In genomic region chr1:20679299-20679698, GRCm38 (mm10) we compare ENCODE assay signal across 40 mouse cellular contexts. TPM values are rescaled to one million over a fixed set of nuclear protein-coding genes. Genes with fewer than 3 reads are reported as not detected.
"Had no signal": no experiment of that assay in that cellular context is flagged by ENCODE, and none has a peak within 500 bp of the region (broad histone marks: within the 10 kb centered on the region; RNA-seq: fewer than 3 reads in every experiment).

No protein-coding gene starts in this region.

- H3K9ac ChIP-seq: forebrain, postnatal 0 days; heart, embryonic 13.5 days; heart, embryonic 15.5 days; hindbrain, embryonic 12.5 days; hindbrain, embryonic 14.5 days; intestine, embryonic 15.5 days; limb, embryonic 13.5 days; limb, embryonic 15.5 days; liver, embryonic 12.5 days had no signal

- H3K36me3 ChIP-seq: heart, embryonic 13.5 days; heart, embryonic 15.5 days; hindbrain, embryonic 12.5 days; intestine, embryonic 15.5 days; limb, embryonic 13.5 days; limb, embryonic 15.5 days; liver, embryonic 12.5 days had no signal

- H3K27me3 ChIP-seq: heart, embryonic 13.5 days; heart, embryonic 15.5 days; hindbrain, embryonic 12.5 days; intestine, embryonic 15.5 days; limb, embryonic 13.5 days; limb, embryonic 15.5 days; liver, embryonic 12.5 days had no signal

- ATAC-seq: forebrain, postnatal 0 days; hindbrain, embryonic 16.5 days; inflammation-experienced regulatory T-cells, adult 6 months; intestine, embryonic 15.5 days; intestine, postnatal 0 days; liver, embryonic 12.5 days had no signal

- H3K4me2 ChIP-seq: heart, embryonic 13.5 days; heart, embryonic 15.5 days; hindbrain, embryonic 12.5 days; hindbrain, embryonic 14.5 days; intestine, embryonic 15.5 days; limb, embryonic 13.5 days; limb, embryonic 15.5 days; liver, embryonic 12.5 days had no signal

- H3K27ac ChIP-seq: heart, adult 2 months; heart, embryonic 13.5 days; heart, embryonic 15.5 days; hindbrain, embryonic 12.5 days; hindbrain, embryonic 14.5 days; intestine, embryonic 15.5 days; limb, embryonic 13.5 days; limb, embryonic 15.5 days; liver, embryonic 12.5 days had no signal

- H3K4me1 ChIP-seq: heart, embryonic 15.5 days; intestine, embryonic 15.5 days; limb, embryonic 13.5 days; limb, embryonic 15.5 days; liver, embryonic 12.5 days had no signal

- H3K4me3 ChIP-seq: heart, adult 2 months; heart, embryonic 13.5 days; heart, embryonic 15.5 days; hindbrain, embryonic 12.5 days; intestine, embryonic 15.5 days; limb, embryonic 13.5 days; limb, embryonic 15.5 days; liver, embryonic 12.5 days had no signal

- DNase-seq: forebrain, postnatal 0 days; gastrocnemius, postnatal 14 days; gastrocnemius, postnatal 36 days; heart, adult 2 months; heart, postnatal 14 days; heart, postnatal 36 days; kidney, adult 18-20 months; kidney, adult 8-10 months; kidney, postnatal 10 days; kidney, postnatal 25 days; layer of hippocampus, adult 9-11 months; layer of hippocampus, postnatal 36 days; left cerebral cortex, postnatal 4 days had no signal

- H3K9me3 ChIP-seq: heart, embryonic 13.5 days; heart, embryonic 15.5 days; hindbrain, embryonic 12.5 days; intestine, embryonic 15.5 days; limb, embryonic 13.5 days; limb, embryonic 15.5 days; liver, embryonic 12.5 days had no signal

RNA-seq across cellular contexts. Expression of gene Il17a, which starts 51.4 kb away (rescaled TPM):
- total RNA-seq: forebrain, postnatal 0 days; gastrocnemius, adult 18-20 months; gastrocnemius, adult 8-10 months; gastrocnemius, postnatal 14 days; gastrocnemius, postnatal 36 days; heart, adult 2 months; heart, postnatal 14 days; heart, postnatal 36 days; hematopoietic stem cell, adult 5-6 weeks; layer of hippocampus, adult 18-20 months; layer of hippocampus, adult 8-10 months; layer of hippocampus, postnatal 14 days; layer of hippocampus, postnatal 36 days; left cerebral cortex, adult 18-20 months; left cerebral cortex, adult 8-10 months; left cerebral cortex, postnatal 10 days; left cerebral cortex, postnatal 25 days; left cerebral cortex, postnatal 4 days; liver, adult 2 months had no signal
- polyA plus RNA-seq: forebrain, postnatal 0 days; gonadal fat pad, adult 2 months; heart, adult 2 months; heart, embryonic 13.5 days; heart, embryonic 15.5 days; heart, postnatal 0 days; hindbrain, embryonic 12.5 days; hindbrain, embryonic 14.5 days; hindbrain, embryonic 16.5 days; intestine, embryonic 15.5 days; intestine, postnatal 0 days; kidney, embryonic 14.5 days; kidney, embryonic 16.5 days; limb, embryonic 11.5 days; limb, embryonic 13.5 days; limb, embryonic 15.5 days; liver, adult 2 months; liver, embryonic 12.5 days had no signal
